Mouse (Mus musculus): ENCODE measurements at regions not wholly inside any gene's neighbourhood (a gene's known extent, or its start where the extent isn't known, plus 50 kb on each side); places are given as distances from the start of the nearest gene placed in this dataset.

DNA sequence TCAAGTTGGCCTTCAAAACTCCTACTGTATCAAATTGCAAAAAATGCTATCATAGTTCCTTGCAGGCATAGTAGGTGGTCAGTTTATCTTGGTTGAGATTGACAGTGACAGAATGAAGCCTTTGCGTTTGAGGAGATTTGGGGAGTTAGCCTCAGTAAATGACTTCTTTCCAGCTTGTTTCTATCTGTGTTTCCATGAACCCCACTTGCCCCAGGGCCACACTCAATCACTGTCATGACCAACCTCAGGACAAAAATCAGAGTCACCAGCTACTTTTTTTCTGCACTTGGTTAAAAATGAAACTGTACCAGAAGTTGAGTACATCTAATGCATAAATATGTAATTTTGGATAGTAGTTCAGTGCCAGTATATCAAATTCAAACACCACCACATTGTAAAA is 287.7 kb upstream of the Arid1b start:
- no peak for DNase-seq (ENCODE audit: low spot score)

DNA sequence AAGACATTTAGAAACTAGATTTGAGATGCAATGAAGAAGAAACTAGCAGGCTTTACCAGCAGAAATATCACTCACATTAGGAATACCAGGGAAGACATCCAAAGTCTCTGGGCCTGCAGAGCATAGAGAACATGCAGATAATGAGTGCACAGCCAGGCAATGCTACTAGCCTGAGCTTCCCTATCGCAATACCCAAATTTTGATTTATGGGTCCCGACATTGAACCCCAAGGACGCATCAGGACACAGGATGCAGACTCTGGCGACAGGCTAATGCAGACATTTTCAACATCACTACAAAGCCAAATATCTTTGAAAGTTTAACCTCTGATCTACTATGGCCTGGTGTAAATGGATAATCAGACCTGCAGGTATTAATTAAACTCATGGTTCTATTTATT is 273.1 kb upstream of the Arid1b start:
- DNase-seq (ENCODE audit: low spot score) = no peak

DNA sequence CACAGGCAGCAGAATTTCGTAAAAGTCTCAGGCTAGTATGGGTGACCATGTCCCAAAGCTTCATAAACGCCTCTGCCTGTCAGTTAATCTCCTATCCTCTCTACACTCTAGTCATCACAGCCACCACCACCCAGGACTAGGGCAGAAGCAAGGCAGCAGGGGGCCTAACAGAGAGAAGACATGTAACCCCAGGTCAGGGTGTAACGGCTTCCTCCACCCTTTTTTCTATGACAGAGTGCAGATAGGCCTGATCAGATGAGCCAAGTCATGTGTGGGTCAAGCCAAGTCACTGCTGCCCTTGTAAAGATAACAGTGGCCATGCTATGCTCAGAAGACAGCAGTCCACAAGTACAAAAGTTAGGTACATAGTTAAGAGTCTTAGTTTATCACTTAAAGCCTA is 270.1 kb upstream of the Arid1b start:
- no peak for DNase-seq (ENCODE audit: low spot score)

DNA sequence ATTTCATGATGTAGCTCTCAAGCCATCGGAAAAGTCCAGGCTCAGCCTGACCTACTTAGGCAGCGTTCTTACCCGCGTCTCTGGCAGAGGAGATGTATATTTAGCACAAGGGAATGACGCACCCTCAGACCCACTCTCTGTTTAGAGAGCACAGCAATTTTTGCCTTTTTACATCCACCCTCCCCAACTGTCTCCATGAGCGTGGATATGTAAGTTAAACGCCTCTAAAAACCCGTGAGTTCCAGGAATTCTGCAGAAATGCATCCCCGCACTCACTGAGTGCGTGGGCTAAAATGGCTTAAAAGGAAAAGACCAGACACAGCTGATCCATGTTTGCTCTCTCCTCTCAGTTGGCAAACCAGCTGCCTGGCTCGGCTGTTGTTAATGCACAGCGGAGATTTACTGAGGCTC is 267.8 kb upstream of the Arid1b start:
- no peak for DNase-seq (ENCODE audit: low spot score)

DNA sequence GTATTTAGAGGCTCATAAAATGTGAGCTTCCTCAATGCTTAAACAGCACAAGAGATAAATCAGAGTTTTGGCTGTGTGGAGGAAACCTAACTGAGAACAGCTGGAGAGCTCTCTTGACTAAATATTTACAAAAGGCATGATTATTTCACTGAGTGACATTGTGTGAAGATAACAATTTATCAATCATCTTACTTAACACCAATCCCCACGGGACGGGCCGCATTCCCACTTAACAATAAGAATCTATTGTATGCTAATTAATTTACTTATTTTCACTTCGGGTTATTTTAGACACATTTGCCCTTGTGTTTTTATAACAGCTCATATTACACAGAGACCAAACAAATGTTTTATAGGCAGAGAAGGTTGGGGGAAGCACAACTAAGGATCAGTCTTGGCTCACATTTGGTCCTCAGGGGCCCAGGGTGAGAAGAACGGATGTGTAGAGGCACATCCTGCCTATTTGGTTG is 259.7 kb upstream of the Arid1b start:
- no peak for DNase-seq (ENCODE audit: low spot score)

DNA sequence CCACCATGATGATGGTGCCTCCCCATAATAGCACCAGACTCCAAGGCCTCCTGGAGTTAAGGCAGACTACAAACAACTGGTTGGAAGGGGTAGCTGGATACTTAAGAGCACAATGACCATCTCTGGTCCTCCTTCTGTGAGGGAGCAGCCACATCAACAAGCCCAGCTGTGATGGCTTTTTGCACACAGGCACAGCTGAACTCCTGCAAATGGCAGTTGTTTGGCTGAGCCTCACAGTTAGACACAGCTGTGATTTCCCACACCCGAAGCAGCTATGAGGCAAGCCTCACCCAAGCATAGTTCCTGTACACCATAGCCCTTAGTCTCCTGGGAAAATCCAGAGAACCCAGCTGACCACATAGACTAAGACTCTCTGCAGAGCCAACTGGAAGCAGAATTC is 258.9 kb upstream of the Arid1b start:
- no peak for DNase-seq (ENCODE audit: low spot score)

DNA sequence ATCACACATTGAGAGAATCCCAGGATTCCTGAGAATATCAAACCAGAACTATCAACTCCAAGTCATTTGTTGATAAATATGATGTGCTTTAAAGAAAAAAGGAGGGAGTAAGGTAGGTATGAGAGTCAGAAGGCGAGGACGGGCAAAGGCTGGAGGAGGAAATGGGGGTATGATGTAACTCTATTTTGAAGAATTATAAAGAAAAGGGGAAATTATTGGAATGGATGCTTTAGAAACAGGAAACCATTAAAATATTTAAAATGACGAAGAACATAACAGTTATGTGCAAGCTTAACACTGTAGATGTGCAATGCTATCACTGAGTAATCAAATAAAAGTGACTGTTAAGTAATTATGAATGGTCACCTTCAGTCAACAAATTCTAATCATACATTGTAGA is 257.4 kb upstream of the Arid1b start:
- DNase-seq (ENCODE audit: low spot score) = no peak

DNA sequence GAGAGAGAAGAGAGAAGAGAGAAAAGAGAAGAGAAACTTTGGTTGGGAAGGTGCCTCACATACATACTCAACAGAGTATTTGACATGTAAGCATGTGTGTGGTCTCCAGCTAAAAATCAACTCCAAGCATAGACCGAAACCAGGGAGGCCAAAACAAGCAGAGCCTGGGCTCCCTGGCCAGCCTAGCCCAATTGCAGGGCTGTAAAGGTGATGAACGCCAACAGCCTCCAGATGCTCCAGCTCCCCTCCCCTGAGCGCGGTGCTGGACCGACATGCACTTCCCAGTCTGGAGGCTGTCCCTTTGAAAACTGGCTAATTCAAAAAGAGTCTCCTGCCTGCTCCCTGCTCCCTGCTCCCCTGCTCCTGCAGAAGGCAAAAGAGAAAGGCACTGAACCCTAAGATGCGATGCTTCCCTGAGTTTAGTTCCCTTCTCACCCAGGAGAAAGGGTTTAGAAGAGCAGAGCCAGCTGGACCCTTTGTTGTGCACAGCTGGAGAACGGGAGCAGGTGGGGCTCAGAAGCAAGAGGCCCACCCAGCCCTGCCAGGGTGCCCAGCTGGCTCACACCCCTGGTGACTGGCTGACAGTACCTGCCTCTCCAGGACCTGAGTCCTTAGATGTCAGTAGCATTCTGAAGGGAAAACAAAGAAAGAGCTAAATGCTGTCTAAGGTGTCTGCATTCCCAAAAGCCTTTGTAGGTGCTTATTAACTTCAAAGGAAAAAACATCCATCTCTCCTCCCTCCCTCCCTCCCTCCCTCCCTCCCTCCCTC is 255.2 kb upstream of the Arid1b start:
- no peak for DNase-seq (ENCODE audit: low spot score)

DNA sequence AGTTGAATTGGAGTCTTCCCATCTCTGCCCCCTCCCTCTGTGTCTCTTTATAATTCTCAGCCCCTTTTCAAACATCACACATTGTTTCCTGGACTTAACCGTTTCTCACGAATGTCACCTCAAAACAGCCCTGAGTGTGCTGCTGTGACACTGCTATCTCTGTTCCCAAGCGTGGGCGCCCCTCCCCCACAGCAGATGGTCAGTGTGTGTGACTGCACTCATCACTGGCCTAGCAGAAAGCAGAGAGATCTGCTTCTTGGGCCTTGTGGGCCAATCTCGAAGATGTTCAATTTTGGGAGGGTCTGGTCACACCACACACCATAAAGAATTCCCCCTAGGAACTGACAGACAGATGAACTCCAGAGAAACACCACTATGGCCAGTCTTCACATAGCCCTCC is 253.3 kb upstream of the Arid1b start:
- DNase-seq (ENCODE audit: low spot score) = no peak

DNA sequence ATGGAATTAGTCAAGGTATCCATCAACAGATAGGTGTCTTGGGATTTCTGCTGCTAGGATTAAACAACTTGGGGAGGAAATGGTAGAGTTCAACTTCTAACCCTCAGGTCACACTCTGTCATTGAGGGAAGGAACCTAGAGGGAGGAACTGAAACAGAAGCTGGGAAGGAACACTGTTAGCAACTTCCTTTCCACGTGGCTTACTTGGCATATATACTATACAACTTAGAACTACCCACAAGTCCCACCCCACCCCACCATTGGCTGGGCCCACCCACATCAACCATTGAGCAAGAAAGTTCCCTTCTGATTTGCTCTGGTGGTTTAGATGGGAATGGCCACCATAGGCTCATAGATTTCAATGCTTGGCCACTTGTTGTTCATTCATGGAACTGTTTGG is 251.8 kb upstream of the Arid1b start:
- no peak for DNase-seq (ENCODE audit: low spot score)

DNA sequence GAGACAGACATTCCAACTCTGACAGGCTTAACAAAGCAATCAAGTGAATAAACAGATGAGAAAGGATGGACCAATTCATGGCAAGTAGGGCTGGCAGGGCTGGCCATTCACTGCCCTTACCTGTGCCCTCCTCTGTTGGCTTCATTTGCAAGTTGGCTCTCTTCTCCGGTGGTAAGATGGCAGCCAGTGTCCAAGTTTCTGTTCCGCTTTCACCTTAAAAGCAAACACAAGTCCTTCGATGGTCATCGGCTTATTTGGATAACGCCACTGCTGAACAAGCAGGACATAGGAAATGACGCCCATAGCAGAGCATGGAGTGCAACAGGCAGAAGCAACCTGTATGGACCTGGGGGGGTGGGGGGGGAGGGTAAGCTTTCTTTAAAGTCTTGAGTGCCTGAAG is 231.2 kb upstream of the Arid1b start:
- no peak for DNase-seq (ENCODE audit: low spot score)

DNA sequence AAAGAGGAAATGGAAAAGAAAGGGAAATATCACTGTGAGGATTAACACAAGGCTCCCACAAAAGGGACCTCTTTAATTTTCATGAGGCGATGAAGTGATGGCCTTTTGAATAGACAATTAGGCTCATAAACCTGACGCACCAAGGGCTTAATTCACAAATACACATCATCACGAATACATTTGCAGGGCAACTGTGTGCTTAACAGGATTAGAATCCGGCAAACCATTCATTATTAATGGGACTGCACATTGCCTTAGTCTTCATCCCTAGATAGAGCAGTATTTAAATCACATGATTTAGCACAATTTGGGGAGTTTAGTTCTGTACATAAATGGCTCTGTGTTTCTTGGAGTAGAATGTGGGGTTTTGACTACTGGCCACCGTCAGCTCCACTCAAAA is 228.4 kb upstream of the Arid1b start:
- DNase-seq (ENCODE audit: low spot score) = no peak

DNA sequence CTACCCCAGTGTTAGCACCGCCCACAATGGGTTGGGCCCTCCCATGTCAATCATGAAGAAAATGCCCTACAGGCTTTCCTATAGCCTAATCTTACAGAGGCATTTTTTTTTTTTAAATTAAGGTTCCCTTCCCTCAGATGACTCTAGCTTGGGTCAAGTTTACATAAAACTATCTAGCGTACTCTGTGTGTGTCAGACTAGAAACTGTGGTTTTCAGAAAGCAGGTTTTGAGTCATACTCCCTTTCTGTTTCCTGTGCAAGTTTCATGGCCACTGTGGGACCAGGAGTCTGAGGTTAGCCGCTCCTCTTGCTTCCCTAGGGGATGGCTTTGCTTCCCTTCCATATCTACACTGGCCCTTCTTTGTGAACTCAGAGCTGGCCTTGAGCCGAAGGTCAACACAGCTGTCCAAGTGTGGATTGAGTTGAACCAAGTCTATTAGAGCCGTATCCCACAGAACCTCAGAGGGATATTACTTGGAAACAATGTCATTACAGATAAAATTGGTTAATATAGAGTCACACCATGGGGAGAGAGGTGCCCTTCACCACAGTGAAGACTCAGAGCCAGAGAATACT is 226.1 kb upstream of the Arid1b start:
- no peak for DNase-seq (ENCODE audit: low spot score)

DNA sequence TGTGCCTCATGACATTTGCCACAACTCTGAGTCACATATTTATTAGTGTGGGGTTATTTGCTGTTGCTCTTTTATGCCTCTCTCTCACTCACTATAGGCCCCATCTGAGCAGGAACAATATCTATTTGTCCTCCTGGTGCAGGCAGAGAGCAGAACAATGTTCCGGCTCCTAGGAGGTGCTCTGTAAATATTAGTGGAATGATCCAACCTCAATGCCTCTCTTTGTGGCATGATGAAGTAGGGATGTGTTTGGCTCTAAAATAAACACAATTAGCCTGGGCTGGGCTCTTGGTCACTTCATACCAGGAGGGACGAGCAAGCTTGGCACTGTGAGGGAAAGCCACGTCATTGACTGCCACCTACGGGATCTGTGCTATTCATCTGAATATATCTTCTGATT is 224.8 kb upstream of the Arid1b start:
- DNase-seq (ENCODE audit: low spot score) = no peak

DNA sequence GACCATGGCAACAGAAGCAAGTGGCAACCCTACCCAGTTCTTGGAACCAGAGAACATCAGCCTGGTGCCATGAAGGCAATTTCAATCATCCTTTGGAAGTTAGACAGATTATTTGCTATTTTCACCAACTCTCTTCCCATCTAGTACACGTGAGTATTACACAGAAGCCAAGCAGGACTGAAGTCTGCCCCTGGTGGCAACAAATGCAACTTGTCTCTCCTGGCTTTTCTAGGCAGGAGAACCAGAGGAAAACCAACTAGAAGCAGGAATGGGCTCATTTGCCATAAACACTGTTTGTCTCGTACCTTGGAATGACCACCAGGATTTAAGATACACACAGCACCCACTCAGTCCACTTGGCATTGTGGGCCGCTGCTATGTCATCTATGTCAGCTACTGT is 224.1 kb upstream of the Arid1b start:
- no peak for DNase-seq (ENCODE audit: low spot score)

DNA sequence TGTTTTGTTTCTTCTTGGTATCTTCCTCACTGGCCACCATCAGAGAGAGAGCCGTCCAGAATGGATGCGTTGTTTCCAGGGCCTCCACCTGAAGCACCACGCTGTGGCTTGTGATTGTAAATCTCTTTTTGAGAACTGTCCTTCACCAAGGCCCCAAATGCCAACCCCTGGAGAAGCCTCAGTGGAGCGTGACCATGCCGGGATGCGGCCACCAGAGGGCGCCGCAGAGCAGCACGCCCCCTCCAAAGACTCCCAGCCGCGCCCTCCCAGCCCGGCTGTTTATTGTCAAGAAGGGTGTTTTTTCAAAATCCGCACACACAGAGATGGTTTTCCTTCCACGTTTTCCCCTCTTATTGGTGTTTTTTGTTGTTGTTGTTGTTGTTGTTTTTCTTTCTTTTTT is 216.0 kb upstream of the Arid1b start:
- DNase-seq (ENCODE audit: low spot score) = peak; percentile 75

DNA sequence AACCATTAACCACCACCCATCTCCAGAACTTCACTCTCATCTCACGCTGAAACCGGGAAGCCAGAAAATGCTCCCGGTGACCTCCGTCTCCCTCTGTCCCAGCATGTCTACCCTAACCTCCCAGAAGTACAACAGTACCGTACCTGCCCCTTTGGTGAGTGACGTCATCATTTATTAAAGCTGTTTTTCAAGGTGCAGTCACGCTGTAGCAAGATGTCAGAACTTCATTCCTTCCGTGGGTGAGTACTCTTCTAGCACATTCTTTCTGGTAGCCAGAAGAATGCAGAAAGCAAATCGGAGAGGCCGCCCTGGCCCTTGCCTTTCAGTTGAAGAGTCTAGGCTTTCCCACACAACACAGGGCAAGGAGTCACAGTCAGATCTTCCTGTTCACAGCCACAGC is 215.1 kb upstream of the Arid1b start:
- DNase-seq (ENCODE audit: low spot score) = no peak

DNA sequence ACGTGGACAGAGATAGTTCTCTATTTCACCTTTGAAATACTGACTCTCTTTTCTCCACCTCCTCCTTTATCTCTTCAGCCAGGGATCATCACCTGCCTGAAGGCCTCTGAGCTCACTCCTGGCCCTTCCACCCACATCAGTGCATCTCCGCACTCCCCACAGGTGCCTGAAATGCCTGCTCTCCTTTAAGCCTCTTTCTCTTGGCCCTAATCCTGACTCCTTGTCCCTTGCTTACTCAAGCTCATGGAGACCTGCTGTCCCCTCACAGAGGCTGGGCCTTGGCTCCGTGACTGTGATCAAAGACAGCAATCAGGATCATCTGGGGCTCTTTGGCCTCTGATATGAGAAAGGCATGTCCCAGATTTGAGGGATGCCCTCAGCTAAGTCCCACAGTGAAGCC is 212.5 kb upstream of the Arid1b start:
- no peak for DNase-seq (ENCODE audit: low spot score)

DNA sequence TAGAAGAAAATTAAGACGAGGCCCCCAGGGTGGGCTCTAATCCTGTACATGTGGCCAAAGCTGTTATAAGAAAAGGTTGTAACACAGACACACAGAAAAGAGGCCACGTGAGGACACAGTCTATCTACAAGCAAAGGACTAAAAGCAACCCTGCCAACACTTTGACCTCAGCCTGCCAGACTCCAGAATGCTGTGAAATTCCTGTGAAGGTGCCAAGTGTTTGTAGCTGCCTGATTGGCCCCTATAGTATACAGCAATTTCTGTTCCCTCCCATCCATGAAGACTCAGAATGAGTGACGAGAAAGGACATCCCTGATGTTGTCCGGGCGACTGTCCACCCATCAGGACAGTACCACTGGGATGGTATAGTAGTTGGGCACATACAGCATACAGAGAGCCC is 209.8 kb upstream of the Arid1b start:
- no peak for DNase-seq (ENCODE audit: low spot score)

DNA sequence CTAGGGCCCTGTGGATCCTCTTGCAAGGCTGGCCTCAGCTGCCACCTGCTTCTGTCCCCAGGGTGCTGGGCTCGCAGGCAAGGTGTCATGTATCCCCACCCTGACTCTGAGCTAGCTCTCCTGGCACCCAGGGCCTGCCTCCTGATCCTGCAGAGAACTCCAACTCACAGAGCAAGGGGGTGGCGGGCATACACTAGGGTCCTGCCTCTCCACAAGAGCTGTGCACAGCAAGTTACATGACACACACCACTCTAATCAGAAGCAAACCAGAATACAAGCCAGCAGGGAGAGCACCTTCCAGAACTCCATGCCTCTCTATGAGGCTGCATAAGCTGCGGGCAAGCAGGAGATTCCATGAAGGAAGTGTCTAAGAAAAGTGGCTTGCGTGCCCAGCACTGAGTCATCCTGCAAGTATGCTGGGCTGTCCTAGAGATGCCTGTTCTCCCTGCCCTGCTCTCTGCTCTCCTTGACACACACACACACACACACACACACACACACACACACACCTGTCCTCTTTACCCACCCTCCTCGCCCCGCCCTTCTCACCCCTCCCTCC is 208.8 kb upstream of the Arid1b start:
- DNase-seq (ENCODE audit: low spot score) = peak; percentile 9

DNA sequence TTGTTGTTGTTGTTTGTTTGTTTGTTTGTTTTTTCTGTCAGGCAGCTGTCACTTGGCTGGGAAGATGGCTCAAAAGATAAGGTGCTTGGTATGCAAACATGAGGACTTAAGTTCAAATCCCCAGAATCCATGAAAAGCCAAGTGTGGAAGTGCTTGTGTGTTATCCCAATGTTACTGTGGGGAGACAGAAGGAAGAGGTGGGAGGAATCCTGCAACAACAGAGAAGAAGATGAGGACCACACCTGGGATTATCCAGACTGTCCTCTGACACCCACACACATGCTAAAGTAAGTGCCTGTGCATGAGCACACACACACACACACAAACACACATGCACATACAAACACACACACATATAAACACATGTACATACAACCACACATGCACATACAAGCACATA is 207.6 kb upstream of the Arid1b start:
- DNase-seq (ENCODE audit: low spot score) = no peak

DNA sequence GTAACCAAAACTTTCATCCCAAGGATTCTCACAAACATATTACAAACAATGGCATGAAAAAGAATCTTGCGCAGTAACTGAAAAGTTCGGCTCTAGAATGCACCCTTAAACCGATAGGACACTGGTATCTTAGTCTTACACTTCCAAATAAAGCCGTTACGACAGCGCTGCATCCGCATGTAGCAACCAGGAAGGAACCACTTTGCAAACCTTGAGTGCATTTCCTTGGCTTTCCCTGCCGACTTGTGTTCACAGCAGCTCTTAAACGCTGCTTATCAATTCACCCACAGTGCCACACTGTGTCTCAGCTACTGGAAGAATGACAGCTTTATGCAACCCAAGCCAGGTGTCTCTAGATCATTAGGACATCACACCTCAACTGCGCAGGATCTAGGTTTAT is 202.3 kb upstream of the Arid1b start:
- DNase-seq (ENCODE audit: low spot score) = no peak

DNA sequence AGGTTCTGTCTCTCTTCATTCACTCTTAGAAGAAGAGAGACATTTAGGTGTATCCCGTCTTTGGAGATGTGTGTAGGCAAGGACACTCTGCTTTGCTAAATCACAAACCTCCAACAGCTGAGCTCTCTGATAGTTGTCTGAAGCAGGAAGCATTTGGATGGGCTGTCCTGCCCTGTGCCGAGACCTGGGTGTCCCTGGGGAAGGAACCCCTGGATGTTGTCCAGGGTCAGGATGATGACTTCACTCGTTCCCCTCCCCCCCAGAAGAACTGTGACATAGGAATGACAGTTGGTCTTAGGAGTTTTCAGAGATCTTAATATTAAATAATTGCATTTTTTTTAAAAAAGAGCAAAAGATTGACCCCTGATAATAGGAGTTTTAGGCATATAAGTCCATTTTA is 197.9 kb upstream of the Arid1b start:
- no peak for DNase-seq (ENCODE audit: low spot score)

DNA sequence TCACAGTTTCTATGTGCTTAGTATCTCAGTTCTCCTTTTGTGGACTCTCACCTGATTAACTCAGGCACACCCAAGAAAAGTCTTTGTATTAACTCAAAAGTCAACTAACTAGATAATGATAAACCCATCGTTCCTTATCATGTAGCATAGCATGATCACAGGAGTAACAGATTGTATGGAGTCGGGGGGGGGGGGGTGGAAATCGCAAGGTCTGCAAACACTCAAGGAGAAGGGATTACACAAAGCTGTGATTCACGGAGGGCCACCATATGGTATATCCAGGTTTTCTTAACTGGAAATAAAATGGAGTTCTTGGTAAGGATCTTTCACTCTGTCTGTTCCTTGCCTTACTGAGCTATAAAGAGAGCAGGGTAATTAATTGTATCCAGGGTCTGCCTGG is 190.1 kb upstream of the Arid1b start:
- no peak for DNase-seq (ENCODE audit: low spot score)

Measured in MN1 (cell line).